Mouse (Mus musculus): ENCODE results near the gene Fam83f. TPM values are rescaled to one million over a fixed set of nuclear protein-coding genes. Genes with fewer than 3 reads are reported as not detected.

Gene Fam83f
- polyA plus RNA-seq, 1 experiment from 2014 or later = 19.2 TPM

- Histone ChIP-seq H3K4me2 (replicated peaks) (no peak overlapping the region), H3K36me3 (no peaks in the 10 kb centered on the region), H3K4me1 (replicated peaks) (peaks cover 28% of the 10 kb centered on the region), H3K4me3 (replicated peaks) (no peak overlapping the region), H3K9ac (no peak overlapping the region), H3K27me3 (replicated peaks) (no peaks in the 10 kb centered on the region), H3K27ac (no peak overlapping the region), H3K9me3 (no peaks in the 10 kb centered on the region)
- WGBS = 55% methylated on average over 2 of the region's 2 CpGs
- ATAC-seq = no peak
Observed at GRCm38 (mm10) chr15:80641702-80642435, 29.8 kb upstream of the Fam83f start.

GRCm38 (mm10) chr15:80645006-80645797 lies 26.4 kb upstream of the Fam83f start:
- ATAC-seq = peak; percentile 46; the same call in 1 of the 2 replicates
- Histone ChIP-seq H3K27me3 (replicated peaks) (no peaks in the 10 kb centered on the region), H3K4me1 (replicated peaks) (peaks cover 17% of the 10 kb centered on the region), H3K4me2 (replicated peaks) (no peak overlapping the region), H3K27ac (0 out of 2 replicates have a peak overlapping the region, but pooled peaks have one; percentile 18), H3K9me3 (no peaks in the 10 kb centered on the region), H3K9ac (no peak overlapping the region), H3K36me3 (no peaks in the 10 kb centered on the region), H3K4me3 (replicated peaks) (no peak overlapping the region)
- WGBS = 71% methylated on average over 17 of the region's 17 CpGs

DNA sequence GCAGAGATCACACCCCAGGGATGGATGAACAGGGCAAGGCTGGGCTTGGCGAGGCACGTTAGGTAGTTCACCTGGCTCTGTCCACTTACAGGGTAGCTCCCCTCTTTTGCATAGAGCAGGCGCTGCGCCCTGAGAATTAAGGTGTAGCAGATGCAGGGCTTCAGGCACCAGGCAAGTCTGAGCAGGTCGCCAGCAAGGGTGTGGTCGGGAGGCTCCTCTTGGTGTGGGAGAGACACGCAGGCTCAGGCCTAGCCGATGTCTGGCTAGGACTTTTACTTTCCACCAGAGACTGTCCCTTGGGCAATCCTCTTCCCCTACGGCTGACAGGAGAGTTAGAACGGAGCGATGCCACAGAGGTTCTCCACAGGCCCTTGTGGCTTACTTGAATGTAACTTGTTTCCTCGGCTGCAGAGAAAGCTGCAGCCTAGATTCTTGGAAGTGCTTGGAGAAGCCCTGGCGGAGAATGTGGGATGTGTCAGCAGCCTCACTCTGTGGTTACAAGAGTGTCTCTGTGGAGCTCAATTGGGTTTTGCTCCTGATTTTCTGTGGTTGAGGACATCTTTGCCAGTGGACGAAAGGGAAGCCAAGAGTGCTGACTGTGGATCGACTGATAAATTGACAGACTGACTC lies 22.6 kb upstream of the Fam83f start:
- H3K4me3 ChIP-seq (replicated peaks) = no peak overlapping the region
- no peaks in the 10 kb centered on the region; the same call in 1 of the 2 replicates for H3K4me1 ChIP-seq (replicated peaks)
- no peak for ATAC-seq
- no peak overlapping the region for H3K9ac ChIP-seq
- H3K27me3 ChIP-seq (replicated peaks) = no peaks in the 10 kb centered on the region
- no peaks in the 10 kb centered on the region for H3K9me3 ChIP-seq
- H3K27ac ChIP-seq = no peak overlapping the region
- H3K36me3 ChIP-seq = no peaks in the 10 kb centered on the region
- WGBS = 70% methylated on average over 15 of the region's 15 CpGs
- H3K4me2 ChIP-seq (replicated peaks) = no peak overlapping the region

- no peaks in the 10 kb centered on the region for H3K9me3 ChIP-seq
- no peaks in the 10 kb centered on the region for H3K27me3 ChIP-seq (replicated peaks)
- no peak for ATAC-seq
- no peak overlapping the region for H3K9ac ChIP-seq
- H3K4me2 ChIP-seq (replicated peaks) = no peak overlapping the region
- 84% methylated on average over 2 of the region's 2 CpGs for WGBS
- no peak overlapping the region for H3K4me3 ChIP-seq (replicated peaks)
- no peaks in the 10 kb centered on the region; the same call in 1 of the 2 replicates for H3K4me1 ChIP-seq (replicated peaks)
- H3K27ac ChIP-seq = no peak overlapping the region
- no peaks in the 10 kb centered on the region for H3K36me3 ChIP-seq
Observed at GRCm38 (mm10) chr15:80650412-80650811, 21.2 kb upstream of the Fam83f start.

GRCm38 (mm10) chr15:80653865-80654264 lies 17.8 kb upstream of the Fam83f start:
- Histone ChIP-seq H3K4me1 (replicated peaks) (no peaks in the 10 kb centered on the region; the same call in 1 of the 2 replicates), H3K27ac (no peak overlapping the region), H3K9ac (no peak overlapping the region), H3K4me3 (replicated peaks) (no peak overlapping the region), H3K9me3 (no peaks in the 10 kb centered on the region), H3K4me2 (replicated peaks) (no peak overlapping the region), H3K27me3 (replicated peaks) (no peaks in the 10 kb centered on the region), H3K36me3 (no peaks in the 10 kb centered on the region)
- WGBS = 59% methylated on average over 8 of the region's 8 CpGs
- ATAC-seq = peak; percentile 49

- no peak overlapping the region for H3K4me2 ChIP-seq (replicated peaks)
- H3K27ac ChIP-seq = no peak overlapping the region
- H3K9me3 ChIP-seq = no peaks in the 10 kb centered on the region
- no peaks in the 10 kb centered on the region for H3K27me3 ChIP-seq (replicated peaks)
- ATAC-seq = no peak
- 61% methylated on average over 6 of the region's 6 CpGs for WGBS
- peaks cover 4% of the 10 kb centered on the region; the same call in 1 of the 2 replicates for H3K4me1 ChIP-seq (replicated peaks)
- H3K4me3 ChIP-seq (replicated peaks) = no peak overlapping the region
- no peak overlapping the region for H3K9ac ChIP-seq
- no peaks in the 10 kb centered on the region for H3K36me3 ChIP-seq
Observed at GRCm38 (mm10) chr15:80658815-80659471, 12.7 kb upstream of the Fam83f start.

GRCm38 (mm10) chr15:80660963-80661362 lies 10.7 kb upstream of the Fam83f start:
- Histone ChIP-seq H3K9me3 (no peaks in the 10 kb centered on the region), H3K4me3 (replicated peaks) (no peak overlapping the region), H3K9ac (no peak overlapping the region), H3K4me1 (replicated peaks) (peaks cover 4% of the 10 kb centered on the region; the same call in 1 of the 2 replicates), H3K36me3 (no peaks in the 10 kb centered on the region), H3K27me3 (replicated peaks) (no peaks in the 10 kb centered on the region), H3K27ac (peak overlapping the region; percentile 46; the same call in 1 of the 2 replicates), H3K4me2 (replicated peaks) (no peak overlapping the region)
- 46% methylated on average over 4 of the region's 4 CpGs for WGBS
- no peak for ATAC-seq

DNA sequence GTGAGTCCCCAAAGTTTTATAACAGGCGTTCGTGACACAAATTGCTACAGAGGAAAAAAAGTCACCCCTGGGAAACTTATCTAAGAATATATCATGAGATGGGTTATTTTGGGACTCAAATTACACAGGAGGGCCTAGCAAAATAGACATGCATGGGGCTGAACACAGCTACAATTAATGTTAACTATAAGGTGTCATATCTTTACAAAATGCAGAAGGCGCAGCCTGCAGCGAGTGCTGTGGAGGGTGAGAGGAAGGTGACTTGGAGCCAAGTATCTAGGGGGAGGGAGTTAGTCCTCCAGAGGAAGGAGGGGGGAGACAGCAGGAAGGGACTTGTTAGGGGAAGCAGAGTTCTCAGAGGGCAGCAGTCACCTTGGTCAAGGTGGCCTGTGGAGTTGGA lies 7.2 kb upstream of the Fam83f start:
- H3K36me3 ChIP-seq = no peaks in the 10 kb centered on the region
- 72% methylated on average over 4 of the region's 4 CpGs for WGBS
- no peak overlapping the region for H3K27ac ChIP-seq
- H3K9ac ChIP-seq = no peak overlapping the region
- ATAC-seq = no peak
- no peak overlapping the region for H3K4me2 ChIP-seq (replicated peaks)
- H3K4me1 ChIP-seq (replicated peaks) = peaks cover 4% of the 10 kb centered on the region; the same call in 1 of the 2 replicates
- H3K9me3 ChIP-seq = no peaks in the 10 kb centered on the region
- H3K27me3 ChIP-seq (replicated peaks) = no peaks in the 10 kb centered on the region
- no peak overlapping the region for H3K4me3 ChIP-seq (replicated peaks)

- H3K4me2 ChIP-seq (replicated peaks) = peak overlapping the region; percentile 83
- no peak overlapping the region for H3K9ac ChIP-seq
- H3K36me3 ChIP-seq = no peaks in the 10 kb centered on the region
- peaks cover 19% of the 10 kb centered on the region for H3K27me3 ChIP-seq (replicated peaks)
- ATAC-seq = no peak
- WGBS = 60% methylated on average over 2 of the region's 2 CpGs
- H3K9me3 ChIP-seq = no peaks in the 10 kb centered on the region
- no peak overlapping the region for H3K27ac ChIP-seq
- peak overlapping the region; percentile 52 for H3K4me3 ChIP-seq (replicated peaks)
- peaks cover 12% of the 10 kb centered on the region; the same call in 1 of the 2 replicates for H3K4me1 ChIP-seq (replicated peaks)
Observed at GRCm38 (mm10) chr15:80672810-80673209, 1.2 kb downstream of the Fam83f start.

- Histone ChIP-seq H3K4me2 (replicated peaks) (peak overlapping the region; percentile 83), H3K27me3 (replicated peaks) (peaks cover 19% of the 10 kb centered on the region), H3K27ac (no peak overlapping the region), H3K4me3 (replicated peaks) (peak overlapping the region; percentile 52; the same call in 1 of the 2 replicates), H3K36me3 (no peaks in the 10 kb centered on the region), H3K4me1 (replicated peaks) (peaks cover 12% of the 10 kb centered on the region; the same call in 1 of the 2 replicates), H3K9ac (no peak overlapping the region), H3K9me3 (no peaks in the 10 kb centered on the region)
- ATAC-seq = no peak
- WGBS = 67% methylated on average over 4 of the region's 4 CpGs
Observed at GRCm38 (mm10) chr15:80673337-80674095, 1.9 kb downstream of the Fam83f start.

DNA sequence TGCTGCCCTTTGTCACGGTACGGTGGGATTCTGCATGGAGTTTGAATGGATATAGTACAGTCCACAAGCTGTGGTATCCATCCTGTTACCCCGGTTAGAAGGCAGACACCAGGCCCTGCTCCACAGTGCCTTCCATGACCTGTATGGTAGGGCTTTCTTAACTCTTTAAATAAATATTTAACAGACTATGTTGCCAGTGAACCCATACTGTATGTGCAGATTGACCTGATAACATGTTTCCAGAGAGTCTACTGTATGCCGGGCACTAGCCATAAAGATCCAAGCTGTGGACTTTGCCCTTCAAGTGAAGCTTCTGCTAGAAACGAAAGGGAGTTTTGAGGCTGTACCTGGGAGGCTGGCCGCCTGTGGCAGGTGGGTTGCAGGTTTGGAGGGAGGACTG lies 3.1 kb downstream of the Fam83f start:
- 0 out of 2 replicates have a peak overlapping the region, but pooled peaks have one; percentile 6 for H3K4me3 ChIP-seq (replicated peaks)
- WGBS = 55% methylated on average over 6 of the region's 6 CpGs
- peaks cover 21% of the 10 kb centered on the region for H3K4me1 ChIP-seq (replicated peaks)
- H3K9ac ChIP-seq = no peak overlapping the region
- H3K4me2 ChIP-seq (replicated peaks) = peak overlapping the region; percentile 45
- peaks cover 19% of the 10 kb centered on the region for H3K27me3 ChIP-seq (replicated peaks)
- H3K36me3 ChIP-seq = no peaks in the 10 kb centered on the region
- peak; percentile 80 for ATAC-seq
- no peaks in the 10 kb centered on the region for H3K9me3 ChIP-seq
- H3K27ac ChIP-seq = peak overlapping the region; percentile 61
